Mouse (Mus musculus): ENCODE data around the gene Nanos1.

GRCm38 (mm10) chr19:60784712-60785111 lies 28.9 kb downstream of the Nanos1 start:
- no peak for TF ChIP-seq UBTF (IDR thresholded peaks at IDR 0.05; ENCODE audit: low read depth, low read length)
- no peak for TF ChIP-seq TCF12 (IDR thresholded peaks at IDR 0.05; ENCODE audit: low read depth, low read length)
- no peak for TF ChIP-seq POLR2AphosphoS2 (IDR thresholded peaks at IDR 0.05; ENCODE audit: low read depth, low read length)
- no peak for TF ChIP-seq ELF1 (IDR thresholded peaks at IDR 0.05; ENCODE audit: low read depth, low read length)
- no peak for TF ChIP-seq MEF2A (IDR thresholded peaks at IDR 0.05; ENCODE audit: borderline replicate concordance, low read depth, low read length)
- TF ChIP-seq ZC3H11A (IDR thresholded peaks at IDR 0.05; ENCODE audit: low read depth, low read length) = no peak
- no peak for TF ChIP-seq NELFE (IDR thresholded peaks at IDR 0.05; ENCODE audit: low read depth, low read length)
- no peak for TF ChIP-seq CTCF (conservative IDR thresholded peaks at IDR 0.05 in 1 of 2, IDR thresholded peaks at IDR 0.05 in 1 of 2; ENCODE audit: low read depth in 2 of 2, low read length in 2 of 2)

Measured in CH12.LX (cell line).